Mouse (Mus musculus) hindbrain, embryonic 10.5 days (tissue): ENCODE measurements around the gene Gngt2. TPM values are rescaled to one million over a fixed set of nuclear protein-coding genes. Genes with fewer than 3 reads are reported as not detected.

Experiments used
- polyA plus RNA-seq: library from polyadenylated mRNA; unstranded; fragments of >200 nt; fragmentation: Nextera tagmentation; extraction: Ambion mirVana; gene quantifications from 2 replicates; pipeline ENCODE4 v1.2.1, GENCODE M21; 2016

Gene Gngt2
- polyA plus RNA-seq, 1 experiment from 2014 or later, result 8.4 TPM

Other genes with a start within 250 kb of the Gngt2 start
- gene Ngfr, start 249.5 kb upstream of the Gngt2 start, polyA plus RNA-seq, result 28.7 and 51.6 TPM in 2 replicates
- gene Phb, start 170.3 kb upstream of the Gngt2 start, polyA plus RNA-seq, result 222 and 248 TPM in 2 replicates
- 16.7 and 17.2 TPM in 2 replicates for gene Zfp652, start 124.5 kb upstream of the Gngt2 start, polyA plus RNA-seq
- 1.1 and 1.4 TPM in 2 replicates for gene B130006D01Rik, start 113.6 kb upstream of the Gngt2 start, polyA plus RNA-seq
- gene Phospho1, start 12.7 kb upstream of the Gngt2 start, polyA plus RNA-seq, result 0.42 and 0.86 TPM in 2 replicates
- 3.5 and 4.4 TPM in 2 replicates for gene Abi3, start 5.3 kb downstream of the Gngt2 start, polyA plus RNA-seq
- gene B4galnt2, start 77.7 kb downstream of the Gngt2 start, polyA plus RNA-seq, result 0.14 and 0.39 TPM in 2 replicates
- gene Igf2bp1, start 168.7 kb downstream of the Gngt2 start, polyA plus RNA-seq, result 167 and 186 TPM in 2 replicates
- gene Gip, start 187.3 kb downstream of the Gngt2 start, polyA plus RNA-seq, result not detected in 2 replicates
- 118 and 126 TPM in 2 replicates for gene Snf8, start 197.7 kb downstream of the Gngt2 start, polyA plus RNA-seq
- 28.6 and 28.7 TPM in 2 replicates for gene Ube2z, start 228.2 kb downstream of the Gngt2 start, polyA plus RNA-seq
- gene Atp5g1, start 238.5 kb downstream of the Gngt2 start, polyA plus RNA-seq, result 582 and 586 TPM in 2 replicates